Mouse (Mus musculus) left cerebral cortex, adult 11 months (tissue): ENCODE results near the gene Megf11.
A peak's percentile ranks its signal among the peaks of the same experiment; 100 is the strongest.

Experiments
- DNase-seq: peaks from one replicate; pipeline ENCODE4 v3.0.0; 2022; ENCODE audit warnings: low spot score

Gene Megf11

DNA sequence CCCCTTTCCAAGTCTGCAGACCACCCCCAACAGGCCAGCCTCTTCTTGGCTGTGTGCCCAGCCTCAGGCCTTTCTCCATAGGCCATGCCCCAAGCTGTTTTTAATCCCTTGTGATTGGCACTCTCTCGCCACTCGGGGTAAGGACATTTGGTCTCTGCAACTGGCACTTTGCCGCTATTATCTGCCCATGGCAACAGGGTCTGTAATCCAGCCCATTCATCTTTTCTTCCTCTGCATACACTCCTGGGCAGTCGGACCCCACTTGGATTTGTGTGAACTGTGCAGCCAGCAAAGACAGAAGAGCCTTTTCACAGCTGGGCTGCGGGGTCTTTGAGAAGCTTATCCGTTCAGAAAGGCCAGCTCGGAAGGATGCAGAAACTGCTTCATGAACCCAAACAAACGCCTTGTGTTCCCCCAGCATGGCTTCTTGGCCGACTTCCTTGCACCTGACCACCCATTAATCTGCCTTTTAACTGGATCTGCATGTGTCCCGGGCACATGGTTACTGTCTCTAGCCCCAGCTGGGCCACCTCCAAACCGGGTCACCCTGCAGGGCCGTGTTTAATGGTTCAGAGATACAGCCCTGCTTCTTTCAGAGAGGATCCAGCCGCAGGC lies 220.4 kb downstream of the Megf11 start:
- peak; percentile 13 for DNase-seq

DNA sequence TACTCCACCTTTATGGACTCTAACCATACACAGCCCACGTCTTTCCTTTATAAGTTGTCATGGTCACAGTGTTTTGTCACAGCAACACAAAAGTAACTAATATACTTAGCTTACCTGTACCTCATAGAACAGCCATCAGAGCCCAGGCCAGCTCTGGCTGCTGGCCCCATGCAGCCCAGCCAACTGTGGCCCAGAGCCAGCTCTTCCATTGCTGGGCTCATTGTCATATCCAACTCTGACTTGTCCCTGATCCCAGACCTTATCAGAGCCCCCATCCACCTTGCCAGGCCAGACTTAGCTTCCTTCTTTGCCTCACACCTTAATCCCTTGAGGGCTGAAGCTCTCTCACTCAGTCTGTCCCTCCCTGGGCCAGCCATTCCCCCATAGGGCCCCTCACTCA lies 221.6 kb downstream of the Megf11 start:
- DNase-seq: no peak

DNA sequence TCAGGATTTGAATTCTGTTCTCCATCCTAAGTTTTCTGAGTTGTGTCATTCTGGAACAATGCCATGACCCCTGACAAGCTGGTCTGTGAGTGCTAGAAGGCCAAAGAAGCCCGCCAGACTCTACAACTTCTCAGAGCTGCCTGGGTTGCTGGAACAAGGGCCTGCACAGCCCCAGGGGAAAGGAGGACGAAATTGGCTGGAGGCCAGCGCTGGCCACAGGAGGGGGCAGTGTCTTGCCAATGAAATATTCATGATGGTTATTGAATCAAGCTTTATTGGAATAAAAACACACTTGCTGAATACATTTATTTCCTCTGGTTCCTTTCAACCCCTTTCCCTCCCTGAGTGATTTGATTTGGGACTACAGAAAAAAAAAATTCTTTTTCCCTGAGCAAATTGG lies 224.1 kb downstream of the Megf11 start:
- no peak for DNase-seq

- no peak for DNase-seq
Measured at GRCm38 (mm10) chr9:64612121-64612983, 226.9 kb downstream of the Megf11 start.

DNA sequence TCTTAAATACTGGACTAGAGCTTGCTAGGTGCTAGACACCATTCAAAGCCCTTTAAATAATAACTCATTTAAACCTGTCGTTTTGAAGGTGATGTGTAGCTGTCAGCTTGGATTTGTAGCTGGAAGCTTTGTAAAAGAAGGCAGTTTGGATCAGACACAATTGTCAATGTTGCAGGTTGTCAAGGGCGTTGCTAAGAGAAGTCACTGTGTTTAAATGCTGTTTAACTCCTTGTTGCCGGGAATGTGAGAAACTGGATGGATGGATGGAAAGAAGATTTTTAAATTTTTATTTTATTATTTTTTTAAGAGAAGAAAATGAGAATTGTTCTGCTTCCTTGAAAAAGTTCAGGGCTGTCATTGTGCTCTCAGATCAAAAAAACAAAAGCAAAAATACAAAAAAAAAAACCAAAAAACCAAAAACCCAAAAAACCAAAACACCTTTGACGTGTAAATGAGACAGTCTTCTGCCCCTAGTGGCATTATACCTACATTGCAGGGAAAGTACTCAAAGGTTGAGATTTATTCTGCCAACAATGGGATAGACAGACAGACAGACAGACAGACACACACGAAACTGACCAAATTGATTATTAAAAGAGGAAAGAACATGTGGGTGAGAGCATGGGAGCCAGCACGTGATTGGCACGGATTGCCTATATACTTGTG lies 227.7 kb downstream of the Megf11 start:
- DNase-seq: no peak

- no peak for DNase-seq
Measured at GRCm38 (mm10) chr9:64617413-64617812, 232.0 kb downstream of the Megf11 start.

DNA sequence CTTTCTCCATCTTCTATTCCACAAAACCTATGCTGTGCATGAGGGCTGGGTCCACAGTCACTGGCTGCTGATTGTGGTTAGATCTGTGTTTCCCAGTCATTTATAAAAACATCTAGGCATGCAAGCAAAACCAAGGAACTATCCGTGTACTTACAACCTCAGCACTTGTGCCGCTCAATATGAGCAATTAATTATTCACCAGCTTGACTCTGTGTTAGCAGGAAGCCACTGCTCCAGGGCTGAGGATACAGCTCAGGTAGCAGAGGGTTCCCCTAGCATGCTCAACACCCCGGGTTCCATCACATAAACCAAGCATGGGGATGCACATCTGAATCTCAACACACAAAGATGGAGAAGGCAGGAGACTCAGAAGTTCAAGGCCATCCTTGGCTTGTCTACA lies 233.0 kb downstream of the Megf11 start:
- no peak for DNase-seq

DNA sequence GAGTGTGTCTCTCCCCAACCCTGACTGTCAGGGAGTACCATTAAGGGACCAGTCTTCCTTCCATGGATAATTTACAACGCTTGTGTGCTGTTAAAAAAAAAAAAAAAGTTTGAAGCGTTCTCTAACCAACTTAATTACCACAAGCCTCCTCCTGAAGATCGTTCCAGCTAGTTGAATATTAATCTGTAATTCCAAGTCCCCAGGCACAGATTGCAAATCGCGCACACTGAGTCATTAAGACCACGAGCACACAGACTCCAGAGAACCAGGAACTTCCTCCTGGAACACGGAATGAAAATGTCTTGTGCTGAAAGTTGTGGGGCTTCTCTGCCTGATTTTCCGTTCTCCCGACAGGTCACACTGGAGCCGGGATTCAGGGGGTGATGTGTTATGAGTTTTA lies 234.0 kb downstream of the Megf11 start:
- DNase-seq: no peak

DNA sequence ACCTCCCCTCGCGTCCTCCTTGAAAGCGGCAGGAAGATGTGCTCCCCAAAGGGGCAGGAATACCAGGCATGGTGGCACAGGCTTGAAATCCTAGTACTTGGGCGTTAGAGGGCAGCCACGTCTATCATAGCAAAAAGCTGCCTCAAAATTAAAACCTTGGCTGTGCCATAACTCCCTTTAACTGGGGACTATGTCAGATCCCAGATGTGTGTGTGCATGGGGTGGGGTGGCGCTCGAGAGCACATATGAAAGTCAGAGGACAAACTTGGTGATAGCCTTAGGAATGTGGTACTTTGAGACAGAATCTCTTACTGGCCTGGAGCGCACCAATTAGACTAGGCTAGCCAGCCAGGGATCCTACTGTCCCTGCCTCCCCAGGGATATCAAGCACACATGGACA lies 235.2 kb downstream of the Megf11 start:
- DNase-seq: no peak

DNA sequence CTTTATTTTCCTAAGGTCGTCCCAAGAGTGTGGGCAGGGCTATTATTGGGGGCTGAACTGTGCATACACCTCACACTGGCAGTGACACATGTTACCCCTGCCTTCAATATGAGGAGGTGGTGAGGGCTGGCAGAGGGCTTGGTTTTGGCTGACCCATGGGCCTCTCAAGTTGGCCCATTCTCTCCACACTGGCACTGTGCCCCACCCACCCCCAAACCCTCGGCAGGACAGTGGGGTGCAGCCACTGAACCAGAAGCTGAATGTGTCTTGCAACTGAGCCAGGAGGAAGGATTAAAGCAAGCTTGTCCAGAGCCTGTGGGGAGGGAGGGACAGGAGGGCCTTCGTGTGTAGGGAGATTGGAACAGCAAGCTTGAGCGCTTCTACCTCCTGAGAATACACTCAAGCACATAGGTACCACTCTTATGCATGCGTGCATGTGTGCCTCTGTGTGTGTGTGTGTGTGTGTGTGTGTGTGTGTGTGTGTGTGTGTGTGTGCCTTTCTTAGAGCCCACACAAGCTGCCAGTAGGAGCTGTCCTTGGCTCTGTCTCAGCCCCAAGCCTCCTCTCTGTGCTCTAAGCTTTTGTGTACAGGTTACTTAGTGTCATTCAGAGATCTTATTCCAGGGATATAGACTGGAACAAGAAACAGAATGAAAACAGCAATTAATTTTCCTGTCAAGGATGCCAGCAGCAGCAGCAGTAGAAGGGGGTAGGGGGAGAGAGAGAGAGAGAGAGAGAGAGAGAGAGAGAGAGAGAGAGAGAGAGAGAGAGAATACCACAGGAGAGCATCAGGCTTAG lies 236.3 kb downstream of the Megf11 start:
- no peak for DNase-seq

GRCm38 (mm10) chr9:64623361-64623760 lies 237.9 kb downstream of the Megf11 start:
- no peak for DNase-seq

GRCm38 (mm10) chr9:64624536-64624935 lies 239.1 kb downstream of the Megf11 start:
- no peak for DNase-seq

- DNase-seq: no peak
Measured at GRCm38 (mm10) chr9:64629802-64630201, 244.4 kb downstream of the Megf11 start.

- DNase-seq: no peak
Measured at GRCm38 (mm10) chr9:64633169-64633568, 247.7 kb downstream of the Megf11 start.

DNA sequence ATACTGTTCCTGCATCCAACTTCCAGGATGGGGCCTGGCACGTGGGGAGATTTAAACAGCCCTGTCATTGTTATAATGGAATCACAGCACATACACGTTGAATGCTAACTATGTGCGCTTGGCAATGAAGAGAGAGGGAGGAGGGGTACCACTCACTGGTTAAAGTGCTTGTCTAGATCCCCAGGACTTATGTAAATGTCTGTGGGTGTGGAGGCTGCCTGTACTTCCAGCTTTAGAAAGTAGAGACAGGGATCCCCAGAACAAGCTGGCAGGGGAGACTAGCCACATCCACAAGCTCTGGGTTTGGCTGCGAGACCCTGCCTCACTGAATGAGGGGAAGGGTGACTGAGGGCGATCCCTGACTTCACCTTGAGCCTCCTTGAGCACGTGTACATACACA lies 250.7 kb downstream of the Megf11 start:
- peak; percentile 43 for DNase-seq

- DNase-seq: no peak
Measured at GRCm38 (mm10) chr9:64636961-64637360, 251.5 kb downstream of the Megf11 start.

DNA sequence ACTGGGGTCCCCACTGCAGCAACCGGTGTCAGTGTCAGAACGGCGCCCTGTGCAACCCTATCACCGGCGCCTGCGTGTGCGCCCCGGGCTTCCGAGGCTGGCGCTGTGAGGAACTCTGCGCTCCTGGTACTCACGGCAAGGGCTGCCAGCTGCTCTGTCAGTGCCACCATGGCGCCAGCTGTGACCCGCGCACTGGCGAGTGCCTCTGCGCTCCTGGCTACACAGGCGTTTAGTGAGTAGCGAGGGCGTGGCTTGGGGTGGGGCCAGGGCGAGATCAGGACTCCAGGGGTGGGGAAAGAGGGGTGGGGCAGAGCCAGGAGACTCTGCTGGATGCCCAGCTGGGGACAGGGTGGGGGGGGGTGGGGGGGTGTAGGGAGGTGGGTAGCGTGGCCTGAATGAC lies 252.8 kb downstream of the Megf11 start:
- DNase-seq: no peak

DNA sequence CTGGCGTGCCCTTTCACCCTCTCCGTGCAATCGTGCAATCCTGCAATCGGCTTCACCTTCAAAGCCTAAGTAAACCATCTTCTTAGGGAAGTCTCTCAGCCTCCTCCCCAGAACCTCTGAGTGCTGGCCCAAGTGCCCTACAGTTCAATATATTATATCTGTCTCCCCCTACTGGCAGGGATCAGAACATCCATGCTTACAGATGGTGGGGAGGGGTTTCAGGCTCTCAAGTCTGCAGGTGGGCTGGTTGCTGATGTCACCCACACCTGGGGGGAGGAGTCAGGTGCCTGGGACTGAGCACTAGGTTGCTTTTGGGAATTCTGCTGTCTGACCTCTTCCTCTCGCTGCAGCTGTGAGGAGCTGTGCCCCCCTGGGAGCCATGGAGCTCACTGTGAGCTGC lies 254.2 kb downstream of the Megf11 start:
- DNase-seq: peak; percentile 39

DNA sequence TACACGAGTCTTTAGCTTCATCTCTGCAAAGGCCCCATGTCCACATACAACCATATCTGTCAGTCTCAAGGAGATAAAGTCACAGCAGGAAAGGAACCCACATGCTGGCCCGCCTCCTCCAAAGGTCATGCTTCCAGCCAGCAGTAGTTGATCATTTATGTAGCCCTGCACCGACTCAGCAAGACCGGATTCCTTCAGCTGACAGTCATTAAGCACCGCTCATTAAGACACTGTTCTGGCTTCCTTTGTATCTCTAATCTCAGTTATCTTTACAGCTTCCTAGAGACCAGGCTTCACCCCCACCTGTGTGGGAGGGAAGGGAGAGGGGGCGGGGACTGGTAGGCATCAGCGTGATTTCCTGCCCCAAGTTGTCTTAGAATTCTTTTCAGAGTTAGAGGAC lies 258.7 kb downstream of the Megf11 start:
- DNase-seq: no peak

DNA sequence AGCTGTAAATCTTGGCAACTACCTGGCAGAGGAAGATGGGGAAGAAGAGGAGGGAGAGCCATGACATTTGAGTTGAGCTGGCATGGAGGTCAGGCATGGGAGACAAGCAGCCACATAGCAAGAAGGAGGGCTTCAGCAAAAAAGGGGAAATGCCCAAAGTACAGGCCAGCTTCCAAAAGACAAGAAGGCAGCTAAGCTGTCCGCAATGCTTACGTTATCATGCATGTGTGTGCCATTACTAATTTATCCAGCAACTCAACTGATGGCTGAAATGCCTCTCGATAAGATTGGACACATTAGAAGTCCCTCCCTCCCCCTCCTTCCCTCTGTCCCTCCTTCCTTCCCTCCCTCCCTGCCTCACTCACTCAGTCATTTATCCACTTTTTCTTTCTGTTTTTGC lies 260.0 kb downstream of the Megf11 start:
- DNase-seq: no peak

GRCm38 (mm10) chr9:64649393-64649792 lies 264.0 kb downstream of the Megf11 start:
- DNase-seq: no peak

DNA sequence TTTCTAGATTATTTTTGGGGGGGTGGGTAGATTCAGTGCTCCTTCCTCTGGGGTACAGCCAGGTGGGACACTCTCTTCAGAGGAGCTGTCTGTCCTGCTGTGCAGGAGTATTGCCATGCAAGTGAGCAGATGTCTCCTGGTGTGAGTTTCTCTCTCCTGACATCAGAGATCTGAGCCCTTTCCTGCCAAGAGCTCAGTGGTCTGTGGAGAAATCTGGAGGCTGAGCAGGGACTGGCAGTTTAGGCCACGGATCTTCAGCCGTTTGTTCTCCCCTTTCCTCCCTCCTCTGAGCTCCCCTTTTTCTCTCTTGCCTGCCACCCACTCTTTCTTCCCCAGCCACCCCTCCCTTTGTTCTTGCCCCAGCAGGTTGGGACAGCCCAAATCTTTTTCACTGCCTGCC lies 264.5 kb downstream of the Megf11 start:
- DNase-seq: no peak
